Mouse (Mus musculus) kidney, adult 8-10 months (tissue): ENCODE measurements around the gene Lingo4.

Source experiments
- DNase-seq, 2 experiments: peaks; one replicate each; pipeline ENCODE4 v3.0.0; 2022

Gene Lingo4

GRCm38 (mm10) chr3:94388047-94388446 lies 10.3 kb upstream of the Lingo4 start:
- DNase-seq: no peak

DNA sequence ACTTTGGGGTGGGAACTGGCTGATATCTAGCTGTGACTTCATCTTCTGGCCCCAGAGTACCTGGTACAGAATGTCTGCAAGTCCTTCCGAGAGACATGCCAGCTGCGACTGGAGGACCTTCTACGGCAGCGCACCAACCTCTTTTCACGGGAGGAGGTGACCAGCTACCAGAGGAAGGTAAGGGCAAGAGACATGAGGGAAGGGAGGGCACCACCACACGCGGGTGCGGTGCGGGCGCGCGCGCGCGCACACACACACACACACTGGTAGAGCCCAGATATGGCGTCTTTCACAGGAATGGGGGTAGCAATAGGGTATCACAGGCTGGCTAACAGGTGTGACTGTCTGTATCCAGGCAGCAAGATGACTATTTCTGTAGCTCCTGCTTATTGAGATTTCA lies 8.9 kb upstream of the Lingo4 start:
- DNase-seq: no peak

DNA sequence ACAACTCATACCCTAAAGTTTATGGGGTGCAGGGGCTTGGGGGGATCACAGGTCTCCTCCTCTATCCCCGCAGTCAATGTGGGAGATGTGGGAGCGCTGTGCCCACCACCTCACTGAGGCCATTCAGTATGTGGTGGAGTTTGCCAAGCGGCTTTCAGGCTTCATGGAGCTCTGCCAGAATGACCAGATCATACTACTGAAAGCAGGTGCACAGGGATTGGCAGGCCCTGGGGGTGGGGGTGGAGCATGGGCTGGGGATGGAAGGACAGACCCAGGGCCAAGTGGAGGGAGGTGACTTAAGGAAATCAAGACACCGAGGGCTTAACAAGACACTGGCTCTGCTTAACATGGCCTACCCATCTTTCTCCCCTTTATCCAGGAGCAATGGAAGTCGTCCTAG lies 7.3 kb upstream of the Lingo4 start:
- DNase-seq: no peak

GRCm38 (mm10) chr3:94392128-94392527 lies 6.2 kb upstream of the Lingo4 start:
- no peak for DNase-seq

DNA sequence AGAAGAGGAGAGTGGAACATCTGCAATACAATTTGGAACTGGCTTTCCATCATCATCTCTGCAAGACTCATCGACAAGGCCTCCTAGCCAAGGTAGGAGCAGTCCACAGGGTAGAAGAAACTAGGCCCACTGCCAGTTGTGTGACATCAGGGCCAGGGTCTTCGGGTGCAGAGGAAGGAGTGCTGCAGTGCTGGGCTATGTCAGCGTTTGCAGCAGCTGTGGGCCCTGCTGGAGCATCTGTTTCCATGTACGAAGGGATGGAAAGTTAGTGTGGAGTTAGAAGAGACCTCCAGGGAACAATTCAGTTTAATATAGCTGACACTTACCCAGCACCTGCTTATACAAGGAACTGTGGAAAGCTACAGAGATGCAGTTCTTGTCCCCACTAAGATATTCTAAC lies 5.3 kb upstream of the Lingo4 start:
- no peak for DNase-seq

GRCm38 (mm10) chr3:94396336-94396735 lies 2.0 kb upstream of the Lingo4 start:
- DNase-seq: no peak

DNA sequence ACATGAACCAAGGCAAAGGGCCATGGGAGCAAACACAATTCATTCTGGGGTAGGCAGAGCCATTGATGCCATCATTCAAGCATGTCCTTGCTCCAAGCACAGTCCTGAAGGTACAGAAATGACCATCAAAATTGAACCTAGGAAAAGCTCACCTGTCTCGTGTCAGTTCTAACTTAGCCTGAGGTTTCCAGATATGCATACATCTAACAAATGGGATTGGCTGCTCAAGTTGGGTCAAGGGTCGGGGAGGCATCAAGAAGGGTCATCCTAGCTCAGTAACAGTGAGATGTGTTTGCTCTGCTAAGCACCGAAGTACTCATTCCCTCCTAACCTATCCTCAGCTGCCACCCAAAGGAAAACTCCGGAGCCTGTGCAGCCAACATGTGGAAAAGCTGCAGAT lies 1.5 kb upstream of the Lingo4 start:
- DNase-seq: no peak

GRCm38 (mm10) chr3:94398943-94399481 lies 695 bp downstream of the Lingo4 start:
- DNase-seq: no peak

GRCm38 (mm10) chr3:94399663-94400310 lies 1.5 kb downstream of the Lingo4 start:
- no peak for DNase-seq

- no peak for DNase-seq
These were observed 4.1 kb downstream of the Lingo4 start for GRCm38 (mm10) chr3:94402451-94402850.

DNA sequence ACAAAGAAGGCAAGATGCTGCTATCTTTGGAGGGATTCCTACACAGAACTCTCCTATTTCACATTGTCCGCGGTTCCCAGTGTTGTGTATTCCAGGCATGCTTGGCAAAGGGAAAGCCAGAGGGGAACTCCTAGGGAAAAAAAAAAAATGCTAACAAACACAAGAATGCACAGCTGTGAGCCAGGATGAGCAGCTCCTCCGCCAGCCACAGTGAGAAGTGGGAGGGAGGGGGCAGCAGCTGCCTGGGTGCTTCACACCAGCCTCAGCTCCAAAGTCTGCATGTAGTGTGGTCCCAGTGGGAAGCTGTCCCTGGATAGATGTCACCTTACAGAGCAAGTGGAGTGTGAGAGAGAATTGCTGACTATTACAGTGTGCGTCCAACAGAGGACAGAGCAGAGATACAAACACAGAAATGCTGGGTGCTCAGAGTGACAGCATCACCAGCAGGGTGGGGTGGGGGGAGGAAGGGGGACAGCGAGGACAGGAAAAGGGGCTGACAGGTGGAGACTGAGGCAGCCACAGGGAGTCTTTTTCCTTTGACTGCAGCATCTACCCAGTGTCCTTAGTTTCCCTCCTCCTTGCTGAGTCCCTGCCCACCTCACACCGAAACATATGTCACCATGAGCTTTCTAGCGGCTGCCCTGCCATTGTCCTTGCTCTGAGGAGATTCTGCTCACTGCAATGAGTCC lies 6.2 kb downstream of the Lingo4 start:
- no peak for DNase-seq

DNA sequence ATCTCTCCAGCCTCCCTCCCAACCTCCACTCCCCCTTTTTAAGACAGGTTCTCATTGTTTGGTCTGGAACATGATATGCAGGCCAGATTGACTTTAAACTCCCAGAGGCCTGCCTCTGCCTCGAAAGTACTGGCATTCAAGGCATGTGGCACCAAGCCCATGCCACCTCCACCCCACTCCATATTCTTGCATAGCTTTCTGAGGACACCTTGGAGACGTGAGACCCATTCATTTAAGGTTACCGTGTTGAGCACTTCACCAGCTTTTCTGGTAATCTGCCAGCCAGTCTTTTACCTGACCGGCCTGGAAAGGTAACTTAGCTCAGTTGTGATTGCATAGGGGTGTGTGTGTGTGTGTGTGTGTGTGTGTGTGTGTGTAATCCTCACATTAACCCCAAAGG lies 7.2 kb downstream of the Lingo4 start:
- peak in 1 of 2 experiments; percentile 28 for DNase-seq

- no peak for DNase-seq
These were observed 14.2 kb downstream of the Lingo4 start for GRCm38 (mm10) chr3:94412530-94412929.

DNA sequence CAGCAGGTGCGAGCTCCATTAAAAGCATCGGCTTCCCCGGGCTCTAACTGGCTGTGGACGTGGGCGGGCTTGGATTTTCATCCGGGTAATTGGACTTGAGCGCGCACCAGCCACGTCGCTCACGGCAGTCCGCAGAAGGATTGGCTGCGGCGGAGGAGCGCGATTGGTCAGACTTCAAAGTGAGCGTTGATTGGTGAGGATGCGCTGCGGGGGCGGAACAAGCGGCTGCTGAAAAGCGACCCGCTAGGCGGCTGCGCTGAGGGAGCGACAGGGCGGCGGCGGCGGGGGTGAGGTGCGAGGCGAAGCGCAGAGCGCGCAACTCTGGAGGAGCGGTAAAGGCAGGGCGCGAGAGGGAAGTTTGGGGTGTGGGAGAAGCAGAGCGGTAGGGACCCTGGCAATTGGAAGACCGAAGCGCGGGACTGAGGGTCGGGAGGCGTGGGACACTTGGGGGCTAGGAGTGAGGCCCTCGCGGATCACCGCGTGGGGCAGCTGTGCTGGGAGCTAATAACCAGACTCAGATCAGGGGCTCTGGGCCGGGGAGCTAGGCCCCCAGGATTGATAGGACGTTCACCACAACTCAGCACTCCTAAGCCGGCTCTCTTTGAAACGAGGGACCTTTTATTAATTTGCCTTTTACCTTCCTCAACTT lies 14.8 kb downstream of the Lingo4 start, which contains the start of gene Tdrkh:
TSS of gene Tdrkh (plus strand) at position 243 of the 649 bp plus-strand sequence.
- peak; percentile 94 to 96 for DNase-seq

- no peak for DNase-seq
These were observed 32.7 kb downstream of the Lingo4 start for GRCm38 (mm10) chr3:94430980-94431379.

- peak in 1 of 2 experiments; percentile 28 for DNase-seq
These were observed 36.0 kb downstream of the Lingo4 start for GRCm38 (mm10) chr3:94434305-94434704.

GRCm38 (mm10) chr3:94436420-94436819 lies 38.1 kb downstream of the Lingo4 start:
- no peak for DNase-seq

GRCm38 (mm10) chr3:94441182-94441581 lies 42.9 kb downstream of the Lingo4 start:
- peak; percentile 15 to 19 for DNase-seq

DNA sequence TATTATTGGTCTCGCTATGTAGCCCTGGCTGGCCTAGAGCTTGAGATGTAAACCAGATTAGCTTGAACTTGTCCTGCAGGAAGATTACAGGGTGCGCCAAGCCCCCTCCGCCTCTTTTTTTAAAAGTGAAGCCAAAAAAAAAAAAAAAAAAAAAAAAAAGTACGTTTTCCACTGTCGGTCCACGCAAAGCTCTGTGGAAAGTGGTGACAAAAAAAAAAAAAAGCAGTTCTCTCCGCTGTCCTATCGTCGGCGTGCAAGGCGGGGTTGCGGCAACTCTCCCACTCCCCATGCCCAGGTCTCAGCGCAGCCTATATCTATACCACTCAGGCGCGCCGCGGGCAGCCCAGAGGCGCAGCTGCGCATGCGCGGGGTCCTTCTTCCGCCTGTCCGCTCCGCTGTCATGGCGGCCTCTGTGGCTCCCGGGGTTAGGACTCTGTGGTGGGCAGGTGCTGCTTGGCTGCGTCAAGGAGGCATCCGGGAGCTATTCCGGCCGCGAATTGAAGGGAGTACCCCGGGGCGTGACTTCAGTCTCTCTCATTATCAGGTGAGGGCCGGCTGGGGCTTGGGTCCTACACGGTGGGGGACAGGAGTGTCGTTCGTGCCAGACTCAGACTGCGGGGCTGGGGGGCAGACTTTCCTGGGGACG lies 44.8 kb downstream of the Lingo4 start, which contains the start of gene Mrpl9:
TSS of gene Mrpl9 (plus strand) at position 368 of the 646 bp plus-strand sequence.
- peak; percentile 91 to 94 for DNase-seq

DNA sequence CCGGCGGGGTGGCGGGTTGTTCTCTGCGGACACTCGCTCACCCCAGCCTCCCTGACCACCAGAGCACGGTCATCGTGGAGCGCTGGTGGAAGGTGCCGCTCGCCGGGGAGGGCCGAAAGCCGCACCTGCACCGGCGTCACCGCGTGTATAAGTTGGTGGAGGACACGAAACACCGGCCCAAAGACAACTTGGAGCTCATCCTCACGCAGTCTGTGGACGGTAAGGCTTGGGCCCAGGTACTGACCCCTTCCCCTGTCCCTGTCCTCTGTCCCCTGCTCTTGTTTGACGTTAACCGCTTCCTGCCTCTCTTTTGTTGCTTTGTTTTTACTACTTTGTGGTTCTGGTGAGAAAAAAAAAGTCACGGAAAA lies 45.3 kb downstream of the Lingo4 start, which contains the start of gene Oaz3:
TSS of gene Oaz3 (minus strand) at position 319 of the 368 bp plus-strand sequence.
- no peak for DNase-seq

GRCm38 (mm10) chr3:94449377-94449776 lies 51.1 kb downstream of the Lingo4 start:
- DNase-seq: no peak
